Mouse (Mus musculus) lung, embryonic 14.5 days (tissue): ENCODE measurements around the gene Soga1. TPM values are rescaled to one million over a fixed set of nuclear protein-coding genes. Genes with fewer than 3 reads are reported as not detected.

Experiments used
- ATAC-seq: fragments of 200-750 bp; cut with Nextera tagmentation; 2 replicates; pipeline ENCODE4 v1.8.0; 2017; ENCODE audit warnings: mild to moderate bottlenecking, moderate TSS enrichment, moderate library complexity; ENCODE audit not compliant: insufficient read depth
- DNase-seq: peaks from one replicate; pipeline ENCODE4 v3.0.0-alpha.2; 2015
- H3K27ac ChIP-seq: fragments of 300-500 bp; sonication (generic); 2 replicates; pipeline ENCODE4 v1.5.1; 2014; ENCODE audit warnings: low read depth, mild to moderate bottlenecking, moderate library complexity
- H3K27me3 ChIP-seq: fragments of 300-500 bp; sonication (generic); 2 replicates; pipeline ENCODE4 v1.6.1; 2014; ENCODE audit warnings: low read length, control low read depth; ENCODE audit not compliant: insufficient read depth
- H3K36me3 ChIP-seq: fragments of 300-500 bp; sonication (generic); 2 replicates; pipeline ENCODE4 v1.6.1; 2014; ENCODE audit warnings: control low read depth; ENCODE audit not compliant: insufficient read depth
- H3K4me1 ChIP-seq: fragments of 300-500 bp; sonication (generic); 2 replicates; pipeline ENCODE4 v1.6.1; 2014; ENCODE audit warnings: antibody characterized with exemption, control low read depth; ENCODE audit not compliant: insufficient read depth
- H3K4me2 ChIP-seq: fragments of 300-500 bp; sonication (generic); 2 replicates; pipeline ENCODE4 v1.6.1; 2014; ENCODE audit warnings: mild to moderate bottlenecking
- H3K4me3 ChIP-seq: fragments of 300-500 bp; sonication (generic); 2 replicates; pipeline ENCODE4 v1.5.1; 2014; ENCODE audit warnings: low read depth, low read length
- H3K9ac ChIP-seq: fragments of 300-500 bp; sonication (generic); 2 replicates; pipeline ENCODE4 v1.6.1; 2014
- H3K9me3 ChIP-seq: fragments of 300-500 bp; sonication (generic); 2 replicates; pipeline ENCODE4 v1.6.1; 2016; ENCODE audit warnings: low read depth, low read length, control low read depth
- CTCF ChIP-seq: IDR thresholded peaks from 2 replicates; pipeline ENCODE4 v1.5.1; 2016; ENCODE audit warnings: antibody characterized with exemption, low read depth
- WGBS: fragments of 180-500 bp; shearing (Covaris S2); extraction: QIAGEN DNeasy Blood & Tissue Kit; methylation state at CpG from one replicate; pipeline ENCODE4 v1.1.7; 2014; 5-methylcytosine and 5-hydroxymethylcytosine counted together
- polyA plus RNA-seq: library from polyadenylated mRNA; unstranded; fragments of >200 nt; fragmentation: Nextera tagmentation; extraction: Ambion mirVana; gene quantifications from 2 replicates; pipeline ENCODE4 v1.2.1, GENCODE M21; 2014

The Soga1 gene
- polyA plus RNA-seq, 1 experiment from 2014 or later: 8.9 TPM

GRCm38 (mm10) chr2:157048395-157049181, 30.5 kb downstream of the Soga1 start:
- 81% methylated on average over 13 of the region's 13 CpGs for WGBS
- no peak for ATAC-seq

DNA sequence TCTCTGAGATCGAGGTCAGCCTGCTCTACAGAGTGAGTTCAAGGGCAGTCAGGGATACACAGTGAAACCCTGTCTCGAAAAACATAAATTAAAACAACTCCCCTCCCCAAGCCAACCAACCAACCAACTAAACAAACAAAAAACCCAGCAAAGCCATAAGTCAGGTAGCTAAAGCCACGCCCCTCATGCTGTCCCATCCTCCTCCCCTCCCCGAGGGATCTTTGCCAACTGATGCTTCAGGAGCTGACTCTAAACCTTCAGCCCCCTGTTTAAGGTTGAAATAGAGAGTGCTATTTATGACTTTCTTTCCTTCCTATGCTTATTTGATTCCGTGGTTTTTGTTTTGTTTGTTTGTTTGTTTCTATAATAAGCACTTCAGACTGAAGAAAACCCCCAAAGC, 32.1 kb downstream of the Soga1 start:
- no peaks in the 10 kb centered on the region for H3K27me3 ChIP-seq
- no peak for TF ChIP-seq CTCF
- no peak overlapping the region for H3K4me3 ChIP-seq
- ATAC-seq (no peak), DNase-seq (no peak)
- no peaks in the 10 kb centered on the region for H3K4me1 ChIP-seq
- H3K27ac ChIP-seq: no peak overlapping the region
- no peak overlapping the region for H3K9ac ChIP-seq
- H3K4me2 ChIP-seq: no peak overlapping the region
- H3K36me3 ChIP-seq: peaks cover 59% of the 10 kb centered on the region
- WGBS: 93% methylated on average over 5 of the region's 5 CpGs
- H3K9me3 ChIP-seq: no peaks in the 10 kb centered on the region

More at GRCm38 (mm10) chr2:157048395-157049181, 30.5 kb downstream of the Soga1 start:
- Histone ChIP-seq H3K9me3 (no peaks in the 10 kb centered on the region), H3K9ac (no peak overlapping the region), H3K36me3 (peaks cover 69% of the 10 kb centered on the region), H3K27ac (peak overlapping the region; percentile 2; the same call in 1 of the 2 replicates), H3K4me3 (no peak overlapping the region), H3K4me2 (no peak overlapping the region), H3K27me3 (no peaks in the 10 kb centered on the region), H3K4me1 (no peaks in the 10 kb centered on the region)
- no peak for TF ChIP-seq CTCF
- no peak for DNase-seq

GRCm38 (mm10) chr2:157045932-157046331, 33.1 kb downstream of the Soga1 start:
- 95% methylated on average over 2 of the region's 2 CpGs for WGBS
- Histone ChIP-seq H3K9me3 (no peaks in the 10 kb centered on the region), H3K4me2 (no peak overlapping the region), H3K36me3 (peaks cover 61% of the 10 kb centered on the region), H3K27me3 (no peaks in the 10 kb centered on the region), H3K9ac (no peak overlapping the region), H3K27ac (no peak overlapping the region), H3K4me3 (no peak overlapping the region), H3K4me1 (no peaks in the 10 kb centered on the region)
- DNase-seq (no peak), ATAC-seq (no peak)
- TF ChIP-seq CTCF: no peak

- DNase-seq: peak; percentile 56
- 0 out of 2 replicates have a peak, but pooled peaks cover 2% of the 10 kb centered on the region for H3K4me1 ChIP-seq
- peak; percentile 66 for TF ChIP-seq CTCF
- H3K27me3 ChIP-seq: no peaks in the 10 kb centered on the region
- H3K4me3 ChIP-seq: no peak overlapping the region
- no peak for ATAC-seq
- no peak overlapping the region for H3K9ac ChIP-seq
- no peak overlapping the region for H3K4me2 ChIP-seq
- peaks cover 65% of the 10 kb centered on the region for H3K36me3 ChIP-seq
- H3K9me3 ChIP-seq: no peaks in the 10 kb centered on the region
- no peak overlapping the region for H3K27ac ChIP-seq
Measured at GRCm38 (mm10) chr2:157043987-157044386, 35.1 kb downstream of the Soga1 start.

DNA sequence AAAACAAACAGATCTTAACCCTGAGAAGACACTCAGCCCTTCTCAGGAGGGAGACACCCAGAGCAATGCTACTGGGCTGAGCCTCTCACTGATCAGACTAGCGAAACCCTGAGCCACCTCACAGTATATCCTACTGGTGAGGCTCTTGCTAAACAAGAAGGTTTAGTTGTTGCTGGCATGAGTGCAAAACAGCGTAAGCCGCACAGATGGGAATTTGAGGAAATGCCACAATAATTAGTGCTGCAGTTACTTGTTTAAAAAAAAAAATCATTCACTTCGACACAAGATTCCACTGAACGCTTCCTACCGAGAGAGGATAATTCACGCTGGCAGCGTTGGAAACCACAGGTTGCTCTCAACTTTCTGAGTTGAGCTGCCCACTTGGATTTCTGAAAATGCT, 35.5 kb downstream of the Soga1 start:
- ATAC-seq (no peak), DNase-seq (no peak)
- Histone ChIP-seq H3K27me3 (no peaks in the 10 kb centered on the region), H3K4me1 (0 out of 2 replicates have a peak, but pooled peaks cover 2% of the 10 kb centered on the region), H3K36me3 (peaks cover 70% of the 10 kb centered on the region), H3K9ac (no peak overlapping the region), H3K9me3 (no peaks in the 10 kb centered on the region), H3K4me3 (no peak overlapping the region), H3K27ac (no peak overlapping the region), H3K4me2 (no peak overlapping the region)
- WGBS: 86% methylated on average over 8 of the region's 8 CpGs
- TF ChIP-seq CTCF: no peak

DNA sequence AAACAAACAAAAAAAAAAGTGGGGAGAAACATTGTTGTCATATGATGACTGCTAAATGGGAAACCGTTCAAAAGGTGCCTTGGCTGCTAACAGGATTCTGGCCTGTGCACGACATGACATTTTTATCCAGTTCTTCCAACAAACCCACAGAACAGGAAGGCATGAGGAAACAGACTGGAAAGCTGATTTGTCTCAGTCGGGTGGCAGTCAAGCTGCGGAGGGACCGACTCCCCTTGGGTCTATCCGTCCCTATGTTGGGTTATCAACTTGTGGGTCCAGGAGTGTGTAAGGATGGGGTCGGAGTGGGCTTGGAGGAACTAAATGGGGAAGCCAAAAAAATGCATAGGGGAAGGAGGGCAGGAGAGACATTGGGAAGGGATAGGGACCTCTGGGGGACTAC, 37.6 kb downstream of the Soga1 start:
- 0 out of 2 replicates have a peak, but pooled peaks cover 2% of the 10 kb centered on the region for H3K4me1 ChIP-seq
- WGBS: 85% methylated on average over 7 of the region's 7 CpGs
- no peak overlapping the region for H3K9ac ChIP-seq
- no peak for TF ChIP-seq CTCF
- H3K4me3 ChIP-seq: no peak overlapping the region
- H3K4me2 ChIP-seq: no peak overlapping the region
- H3K36me3 ChIP-seq: peaks cover 85% of the 10 kb centered on the region
- ATAC-seq: no peak
- H3K27ac ChIP-seq: no peak overlapping the region
- H3K9me3 ChIP-seq: no peaks in the 10 kb centered on the region
- no peaks in the 10 kb centered on the region for H3K27me3 ChIP-seq
- no peak for DNase-seq

DNA sequence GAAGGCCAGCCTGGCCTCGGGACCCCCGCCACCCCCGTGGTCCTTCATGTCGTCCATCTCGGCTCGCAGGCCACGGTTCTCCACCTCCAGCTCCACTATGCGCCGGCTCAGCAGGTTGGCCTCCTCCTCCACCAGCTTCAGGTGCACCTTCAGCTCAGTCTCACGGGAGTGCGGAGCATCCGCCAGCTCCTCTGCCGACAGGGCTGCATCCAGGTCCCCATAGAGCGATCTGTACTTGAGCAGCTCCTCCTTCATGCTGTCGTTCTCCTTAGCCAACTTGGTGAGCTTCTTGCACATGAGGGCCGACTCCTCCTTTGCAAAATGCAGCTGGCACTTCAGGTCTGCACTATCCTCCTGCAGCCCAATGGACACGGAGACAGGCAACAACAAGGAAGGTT, 38.4 kb downstream of the Soga1 start:
- Histone ChIP-seq H3K4me2 (no peak overlapping the region), H3K4me1 (0 out of 2 replicates have a peak, but pooled peaks cover 2% of the 10 kb centered on the region), H3K27ac (no peak overlapping the region), H3K4me3 (no peak overlapping the region), H3K27me3 (no peaks in the 10 kb centered on the region), H3K36me3 (peaks cover 84% of the 10 kb centered on the region), H3K9me3 (no peaks in the 10 kb centered on the region), H3K9ac (no peak overlapping the region)
- WGBS: 77% methylated on average over 17 of the region's 17 CpGs
- DNase-seq (no peak), ATAC-seq (no peak)
- TF ChIP-seq CTCF: no peak
